Mouse (Mus musculus): ENCODE measurements around the gene Asxl1. TPM values are rescaled to one million over a fixed set of nuclear protein-coding genes. Genes with fewer than 3 reads are reported as not detected.

Asxl1 gene
- polyA plus RNA-seq, 1 experiment from 2014 or later = 17.0 TPM

DNA sequence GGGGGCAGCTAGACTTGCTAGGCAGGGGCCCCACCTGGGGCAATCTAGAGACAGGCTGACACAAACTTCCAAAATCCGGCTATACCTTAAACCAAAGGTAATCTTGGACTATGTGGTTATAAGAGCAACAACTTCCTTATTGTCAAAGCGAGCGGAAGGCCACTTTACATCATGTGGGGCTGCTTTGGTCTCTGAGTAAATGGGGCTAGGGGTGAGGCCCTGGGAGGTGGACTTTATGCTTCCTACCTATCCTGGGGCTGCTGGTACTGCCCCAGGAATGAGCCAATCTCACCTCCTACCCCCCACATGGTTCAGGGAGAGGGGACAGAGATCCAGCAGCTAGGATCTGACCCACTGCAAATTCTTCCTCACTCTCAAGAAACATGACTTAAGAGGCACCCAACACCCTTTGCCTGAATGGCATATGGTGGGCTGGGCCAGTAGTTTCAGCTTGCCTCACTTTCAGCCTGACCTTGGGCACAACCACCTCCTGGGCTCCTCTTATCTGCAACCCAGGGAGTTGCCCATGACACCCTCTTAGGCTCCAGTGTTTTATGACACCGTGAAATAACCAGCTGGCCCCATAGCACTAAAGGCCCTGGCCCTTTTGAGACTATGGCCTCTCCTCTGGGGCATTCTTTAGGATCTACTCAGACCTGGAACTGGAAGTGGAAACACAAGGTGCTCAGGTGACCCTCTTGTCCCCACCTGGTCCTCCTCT lies 79.7 kb downstream of the Asxl1 start:
- peaks cover 45 to 71% of the 10 kb centered on the region in 2 experiments for H3K4me1 ChIP-seq (ENCODE audit: control insufficient read depth in 2 of 2, insufficient read depth in 2 of 2, low read length in 2 of 2)
- peak overlapping the region in 1 of 2 experiments; percentile 57; a peak in 1 of 4 replicates for H3K27ac ChIP-seq (replicated peaks in 1 of 2; ENCODE audit: control insufficient read depth in 1 of 2, insufficient read depth in 1 of 2, low read depth in 2 of 2, low read length in 2 of 2)
- 75% methylated on average over 4 of the region's 4 CpGs for WGBS
- H3K4me3 ChIP-seq (ENCODE audit: control insufficient read depth in 1 of 2, insufficient read depth in 1 of 2, low read depth in 1 of 2, low read length in 2 of 2) = no peak overlapping the region
- H3K9me3 ChIP-seq (ENCODE audit: control insufficient read depth, low read length) = no peaks in the 10 kb centered on the region
- H3K4me2 ChIP-seq (ENCODE audit: low read length) = no peak overlapping the region
- 0 out of 2 replicates have a peak overlapping the region, but pooled peaks have one; percentile 11 for H3K9ac ChIP-seq (ENCODE audit: low read length)
- H3K36me3 ChIP-seq (ENCODE audit: control insufficient read depth, insufficient read depth, low read length) = peaks cover 50% of the 10 kb centered on the region
- no peak for ATAC-seq (ENCODE audit: insufficient number of reproducible peaks, insufficient read depth, low FRiP score, low read depth)
- H3K27me3 ChIP-seq (ENCODE audit: control insufficient read depth, insufficient read depth, low read length) = no peaks in the 10 kb centered on the region

DNA sequence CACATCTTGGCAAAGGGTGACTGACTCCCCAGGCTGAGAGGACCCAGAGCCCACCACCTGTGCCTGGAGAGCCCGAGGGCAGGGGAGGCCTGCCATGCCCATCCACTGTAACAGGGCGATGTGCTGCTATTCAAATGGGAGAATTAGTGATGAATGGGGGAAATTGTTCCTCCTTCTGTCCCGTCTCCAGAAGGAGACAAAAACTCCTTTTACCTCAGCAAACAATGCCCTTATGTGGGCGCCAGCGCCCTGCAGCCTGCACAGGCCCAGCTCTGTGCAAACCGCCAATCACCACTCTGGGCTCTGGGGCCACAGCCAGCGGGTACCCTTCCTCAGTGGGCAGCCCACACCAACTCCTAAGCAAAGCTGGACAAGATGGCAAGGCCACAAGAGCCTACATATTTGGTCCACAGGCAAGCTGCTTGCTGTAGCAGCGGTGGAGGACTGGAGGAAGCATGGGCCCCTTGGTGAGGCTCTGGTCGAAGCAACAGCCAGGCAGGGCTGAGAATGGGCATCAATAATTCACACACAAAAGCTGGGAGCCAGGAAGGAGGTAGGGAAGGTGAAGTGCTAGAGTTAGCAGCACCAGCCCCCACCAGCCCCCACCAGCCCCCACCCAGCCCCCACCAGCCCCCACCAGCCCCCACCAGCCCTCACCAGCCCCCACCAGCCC lies 80.5 kb downstream of the Asxl1 start:
- H3K9ac ChIP-seq (ENCODE audit: low read length) = 0 out of 2 replicates have a peak overlapping the region, but pooled peaks have one; percentile 11
- no peak overlapping the region for H3K4me3 ChIP-seq (ENCODE audit: control insufficient read depth in 1 of 2, insufficient read depth in 1 of 2, low read depth in 1 of 2, low read length in 2 of 2)
- no peak overlapping the region for H3K4me2 ChIP-seq (ENCODE audit: low read length)
- ATAC-seq (ENCODE audit: insufficient number of reproducible peaks, insufficient read depth, low FRiP score, low read depth) = no peak
- no peaks in the 10 kb centered on the region for H3K9me3 ChIP-seq (ENCODE audit: control insufficient read depth, low read length)
- WGBS = 79% methylated on average over 9 of the region's 9 CpGs
- H3K27me3 ChIP-seq (ENCODE audit: control insufficient read depth, insufficient read depth, low read length) = no peaks in the 10 kb centered on the region
- peaks cover 53% of the 10 kb centered on the region for H3K36me3 ChIP-seq (ENCODE audit: control insufficient read depth, insufficient read depth, low read length)
- H3K4me1 ChIP-seq (ENCODE audit: control insufficient read depth in 2 of 2, insufficient read depth in 2 of 2, low read length in 2 of 2) = peaks cover 45 to 71% of the 10 kb centered on the region in 2 experiments
- peak overlapping the region in 1 of 2 experiments; percentile 57; a peak in 1 of 4 replicates for H3K27ac ChIP-seq (replicated peaks in 1 of 2; ENCODE audit: control insufficient read depth in 1 of 2, insufficient read depth in 1 of 2, low read depth in 2 of 2, low read length in 2 of 2)

DNA sequence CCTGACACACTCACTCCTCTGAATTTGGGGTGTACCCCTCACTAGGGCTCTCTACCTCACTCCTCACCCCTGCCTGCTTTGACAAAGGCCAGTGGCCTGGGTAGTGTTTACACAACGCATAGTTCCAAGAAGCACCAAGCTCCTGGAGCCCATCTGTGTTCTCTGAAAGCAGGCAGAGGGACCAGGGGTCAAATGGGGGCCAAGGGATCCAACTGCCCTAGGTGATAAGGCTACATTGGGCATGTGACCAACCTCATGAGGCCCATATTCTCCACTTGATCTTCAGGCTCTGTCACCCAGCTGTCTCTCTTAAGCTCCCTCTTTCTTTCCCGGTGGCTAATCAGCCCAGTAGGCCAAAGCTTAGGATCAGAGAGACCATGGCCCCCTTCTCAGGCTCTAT lies 81.3 kb downstream of the Asxl1 start:
- Histone ChIP-seq H3K4me3 (ENCODE audit: control insufficient read depth in 1 of 2, insufficient read depth in 1 of 2, low read depth in 1 of 2, low read length in 2 of 2) (no peak overlapping the region), H3K9ac (ENCODE audit: low read length) (no peak overlapping the region; the same call in 1 of the 2 replicates), H3K4me2 (ENCODE audit: low read length) (no peak overlapping the region), H3K27me3 (ENCODE audit: control insufficient read depth, insufficient read depth, low read length) (no peaks in the 10 kb centered on the region), H3K27ac (replicated peaks in 1 of 2; ENCODE audit: control insufficient read depth in 1 of 2, insufficient read depth in 1 of 2, low read depth in 2 of 2, low read length in 2 of 2) (peak overlapping the region; percentile 32 to 44; a peak in 3 of 4 replicates), H3K36me3 (ENCODE audit: control insufficient read depth, insufficient read depth, low read length) (peaks cover 61% of the 10 kb centered on the region), H3K4me1 (ENCODE audit: control insufficient read depth in 2 of 2, insufficient read depth in 2 of 2, low read length in 2 of 2) (peaks cover 48 to 73% of the 10 kb centered on the region in 2 experiments), H3K9me3 (ENCODE audit: control insufficient read depth, low read length) (no peaks in the 10 kb centered on the region)
- 0 out of 2 replicates have a peak, but pooled peaks have one; percentile 12 for ATAC-seq (ENCODE audit: insufficient number of reproducible peaks, insufficient read depth, low FRiP score, low read depth)
- WGBS = 3% methylated on average over 2 of the region's 2 CpGs

DNA sequence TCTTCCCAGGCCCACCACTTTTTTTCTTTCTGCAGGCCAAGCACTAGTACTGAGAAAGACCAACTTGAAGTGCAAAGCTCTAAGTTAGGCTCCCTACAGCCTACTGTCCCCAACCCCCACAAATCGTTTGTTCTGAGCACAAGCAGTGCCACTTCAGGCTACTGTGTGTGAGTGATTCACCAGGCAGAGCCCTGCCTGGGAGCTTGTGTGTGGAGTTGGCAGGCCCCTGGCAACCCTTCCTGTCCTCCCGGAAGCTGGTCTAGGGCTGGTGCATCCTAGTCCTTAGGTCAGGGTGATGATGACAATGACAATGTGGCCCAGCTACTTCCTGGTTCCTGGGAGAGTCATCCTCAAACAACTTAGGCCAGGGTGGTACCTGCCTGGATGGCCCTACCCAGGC lies 82.9 kb downstream of the Asxl1 start:
- WGBS = 41% methylated on average over 2 of the region's 2 CpGs
- Histone ChIP-seq H3K9ac (ENCODE audit: low read length) (no peak overlapping the region), H3K4me3 (ENCODE audit: control insufficient read depth in 1 of 2, insufficient read depth in 1 of 2, low read depth in 1 of 2, low read length in 2 of 2) (no peak overlapping the region), H3K27ac (replicated peaks in 1 of 2; ENCODE audit: control insufficient read depth in 1 of 2, insufficient read depth in 1 of 2, low read depth in 2 of 2, low read length in 2 of 2) (peak overlapping the region in 1 of 2 experiments; percentile 28; a peak in 1 of 4 replicates), H3K9me3 (ENCODE audit: control insufficient read depth, low read length) (no peaks in the 10 kb centered on the region), H3K27me3 (ENCODE audit: control insufficient read depth, insufficient read depth, low read length) (no peaks in the 10 kb centered on the region), H3K4me2 (ENCODE audit: low read length) (no peak overlapping the region), H3K4me1 (ENCODE audit: control insufficient read depth in 2 of 2, insufficient read depth in 2 of 2, low read length in 2 of 2) (peaks cover 53 to 73% of the 10 kb centered on the region in 2 experiments), H3K36me3 (ENCODE audit: control insufficient read depth, insufficient read depth, low read length) (peaks cover 65% of the 10 kb centered on the region)
- ATAC-seq (ENCODE audit: insufficient number of reproducible peaks, insufficient read depth, low FRiP score, low read depth) = no peak

DNA sequence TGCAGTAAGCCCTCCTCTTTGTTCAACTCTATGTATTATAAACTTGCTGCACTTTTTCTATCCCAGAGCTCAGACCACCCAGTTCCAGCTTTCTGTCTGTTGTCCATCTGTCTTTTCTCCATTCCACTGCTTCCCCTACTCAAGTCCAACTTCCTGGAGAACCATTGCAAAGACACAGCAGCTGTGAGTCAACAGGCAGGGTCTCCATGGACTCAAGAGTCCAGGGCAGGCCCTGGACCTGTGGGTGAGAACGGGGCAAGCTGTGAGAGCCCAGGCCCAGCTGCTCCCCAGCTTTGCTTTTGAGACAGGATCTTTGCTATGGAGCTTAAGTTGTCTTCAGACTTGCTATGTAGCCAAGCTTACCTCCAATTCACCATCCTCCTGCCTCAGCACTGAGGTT lies 84.9 kb downstream of the Asxl1 start:
- 92% methylated on average over 1 of the region's 1 CpGs for WGBS
- Histone ChIP-seq H3K36me3 (ENCODE audit: control insufficient read depth, insufficient read depth, low read length) (peaks cover 60% of the 10 kb centered on the region), H3K9me3 (ENCODE audit: control insufficient read depth, low read length) (no peaks in the 10 kb centered on the region), H3K4me2 (ENCODE audit: low read length) (no peak overlapping the region), H3K27me3 (ENCODE audit: control insufficient read depth, insufficient read depth, low read length) (no peaks in the 10 kb centered on the region), H3K4me3 (ENCODE audit: control insufficient read depth in 1 of 2, insufficient read depth in 1 of 2, low read depth in 1 of 2, low read length in 2 of 2) (no peak overlapping the region), H3K9ac (ENCODE audit: low read length) (no peak overlapping the region), H3K4me1 (ENCODE audit: control insufficient read depth in 2 of 2, insufficient read depth in 2 of 2, low read length in 2 of 2) (peaks cover 61 to 74% of the 10 kb centered on the region in 2 experiments), H3K27ac (replicated peaks in 1 of 2; ENCODE audit: control insufficient read depth in 1 of 2, insufficient read depth in 1 of 2, low read depth in 2 of 2, low read length in 2 of 2) (no peak overlapping the region)
- no peak for ATAC-seq (ENCODE audit: insufficient number of reproducible peaks, insufficient read depth, low FRiP score, low read depth)

DNA sequence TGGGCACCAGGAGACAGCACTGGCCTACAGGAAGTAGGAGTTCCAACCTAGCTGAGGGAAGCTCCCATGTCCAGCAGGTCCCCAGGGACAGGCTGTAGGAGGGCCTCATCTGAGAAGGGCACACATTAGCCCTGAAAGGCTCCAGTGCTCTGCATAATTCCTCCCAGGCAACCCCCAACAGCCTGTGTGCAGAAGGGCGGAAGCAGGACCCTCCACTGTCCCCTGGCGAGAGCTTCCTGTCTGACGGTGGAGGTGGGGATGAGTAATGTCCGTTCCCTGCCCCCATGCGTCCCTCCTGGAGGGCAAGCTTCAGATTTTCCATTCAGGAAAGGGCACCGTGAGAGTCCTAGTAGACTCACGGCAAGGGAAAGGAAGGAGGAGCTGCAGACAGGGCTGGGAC lies 86.9 kb downstream of the Asxl1 start:
- Histone ChIP-seq H3K36me3 (ENCODE audit: control insufficient read depth, insufficient read depth, low read length) (peaks cover 62% of the 10 kb centered on the region), H3K9ac (ENCODE audit: low read length) (peak overlapping the region; percentile 25; the same call in 1 of the 2 replicates)
- no peak for ATAC-seq (ENCODE audit: insufficient number of reproducible peaks, insufficient read depth, low FRiP score, low read depth)

DNA sequence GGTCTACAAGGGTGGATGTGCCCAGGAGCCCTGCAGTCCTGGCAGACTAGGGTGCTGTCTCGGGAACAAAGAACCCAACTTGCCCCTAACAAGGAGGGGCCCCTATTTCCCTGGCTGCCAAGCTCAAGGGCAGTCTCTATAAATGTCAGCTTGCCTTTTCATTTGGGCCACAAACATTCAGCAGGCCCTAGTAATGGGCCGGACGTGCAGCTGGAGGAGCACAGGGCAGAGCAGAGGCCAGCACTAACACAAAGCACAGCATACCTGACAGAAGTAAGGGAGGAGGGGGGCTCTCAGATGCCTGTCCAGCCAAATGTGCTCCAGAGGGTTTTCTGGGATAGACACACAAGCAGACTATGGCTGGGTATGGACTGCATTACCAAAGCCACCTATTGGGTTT lies 88.2 kb downstream of the Asxl1 start:
- peaks cover 67 to 76% of the 10 kb centered on the region in 2 experiments for H3K4me1 ChIP-seq (ENCODE audit: control insufficient read depth in 2 of 2, insufficient read depth in 2 of 2, low read length in 2 of 2)
- 35% methylated on average over 3 of the region's 3 CpGs for WGBS
- no peak for ATAC-seq (ENCODE audit: insufficient number of reproducible peaks, insufficient read depth, low FRiP score, low read depth)
- H3K27me3 ChIP-seq (ENCODE audit: control insufficient read depth, insufficient read depth, low read length) = no peaks in the 10 kb centered on the region
- peaks cover 51% of the 10 kb centered on the region for H3K36me3 ChIP-seq (ENCODE audit: control insufficient read depth, insufficient read depth, low read length)
- peak overlapping the region; percentile 51; the same call in 1 of the 2 replicates for H3K9ac ChIP-seq (ENCODE audit: low read length)
- no peak overlapping the region for H3K4me2 ChIP-seq (ENCODE audit: low read length)
- peak overlapping the region; percentile 14 to 75; a peak in 2 of 4 replicates for H3K27ac ChIP-seq (replicated peaks in 1 of 2; ENCODE audit: control insufficient read depth in 1 of 2, insufficient read depth in 1 of 2, low read depth in 2 of 2, low read length in 2 of 2)
- H3K4me3 ChIP-seq (ENCODE audit: control insufficient read depth in 1 of 2, insufficient read depth in 1 of 2, low read depth in 1 of 2, low read length in 2 of 2) = no peak overlapping the region
- H3K9me3 ChIP-seq (ENCODE audit: control insufficient read depth, low read length) = no peaks in the 10 kb centered on the region

More for the DNA sequence above, 86.9 kb downstream of the Asxl1 start:
- Histone ChIP-seq H3K27me3 (ENCODE audit: control insufficient read depth, insufficient read depth, low read length) (no peaks in the 10 kb centered on the region), H3K4me3 (ENCODE audit: control insufficient read depth in 1 of 2, insufficient read depth in 1 of 2, low read depth in 1 of 2, low read length in 2 of 2) (no peak overlapping the region), H3K27ac (replicated peaks in 1 of 2; ENCODE audit: control insufficient read depth in 1 of 2, insufficient read depth in 1 of 2, low read depth in 2 of 2, low read length in 2 of 2) (peak overlapping the region; percentile 64 to 75), H3K9me3 (ENCODE audit: control insufficient read depth, low read length) (no peaks in the 10 kb centered on the region), H3K4me1 (ENCODE audit: control insufficient read depth in 2 of 2, insufficient read depth in 2 of 2, low read length in 2 of 2) (peaks cover 69 to 76% of the 10 kb centered on the region in 2 experiments), H3K4me2 (ENCODE audit: low read length) (peak overlapping the region; percentile 16; the same call in 1 of the 2 replicates)
- WGBS = 32% methylated on average over 7 of the region's 7 CpGs
